Mouse (Mus musculus): ENCODE measurements around the gene Kcnj12.

DNA sequence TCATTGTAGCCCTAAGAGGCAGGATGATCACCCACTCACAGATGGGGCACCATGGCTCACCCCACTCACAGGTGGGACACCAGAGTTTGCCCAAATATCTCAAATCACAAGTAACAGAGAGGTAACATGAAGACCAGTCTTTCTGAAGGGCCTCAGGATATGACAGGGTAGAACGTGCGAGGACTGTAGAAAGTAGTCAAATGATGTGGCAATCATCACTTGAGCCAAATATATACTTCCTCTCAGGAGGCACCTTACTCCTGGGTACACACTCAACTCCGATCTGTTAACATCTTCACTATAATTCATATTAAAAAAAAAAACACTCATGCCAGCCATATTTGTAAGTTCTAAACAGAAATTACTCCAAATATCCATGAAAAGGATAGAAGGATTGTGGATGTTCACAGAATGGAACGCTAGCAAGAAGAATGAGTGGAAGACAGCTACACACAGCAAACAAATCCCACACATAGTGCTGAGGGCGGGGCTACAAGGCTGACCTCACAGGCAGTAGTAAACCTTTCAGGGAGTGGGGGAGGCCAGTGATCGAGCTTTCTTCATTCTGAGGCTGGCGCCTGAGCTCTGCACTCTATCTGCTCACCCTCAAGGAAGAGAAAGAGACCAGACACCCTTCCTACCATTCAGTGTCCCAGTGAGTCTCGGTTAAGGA lies 90.1 kb downstream of the Kcnj12 start:
- TF ChIP-seq POLR2A (IDR thresholded peaks at IDR 0.05; ENCODE audit: borderline replicate concordance, extremely low read depth, insufficient read depth, insufficient read length, poor library complexity, severe bottlenecking) (no peak), CTCF (IDR thresholded peaks at IDR 0.05; ENCODE audit: borderline replicate concordance, extremely low read depth, insufficient read depth, insufficient read length) (no peak)

All from brain, embryonic 14.5 days (tissue).